Mouse (Mus musculus): ENCODE data around the gene Fyb.

Fyb gene

GRCm38 (mm10) chr15:6522653-6523167 is at the start of gene Fyb:
TSS of gene Fyb (plus strand) at chr15:6522853.
- peak; percentile 86 for DNase-seq (ENCODE audit: low read depth)

DNA sequence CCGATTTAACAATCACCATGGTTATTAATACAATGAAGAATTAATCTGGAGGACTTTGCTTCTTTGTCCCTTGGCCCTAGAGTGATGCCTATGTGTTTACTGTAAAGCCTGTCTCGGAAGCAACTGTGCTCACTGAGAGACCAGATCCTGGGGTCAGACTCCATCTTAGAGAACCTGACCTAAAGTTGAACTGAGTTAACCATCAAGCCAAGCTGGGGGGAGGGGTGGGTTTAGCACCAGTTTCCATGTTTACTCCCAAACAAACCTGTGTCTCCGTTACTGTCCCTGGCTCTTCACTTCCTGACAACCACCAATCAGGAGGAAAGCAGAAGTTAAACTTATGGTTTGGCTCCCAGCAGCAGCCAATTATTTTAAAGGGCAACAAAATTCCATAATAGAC is 39.1 kb upstream of the Fyb start:
- no peak for DNase-seq (ENCODE audit: low read depth)

DNA sequence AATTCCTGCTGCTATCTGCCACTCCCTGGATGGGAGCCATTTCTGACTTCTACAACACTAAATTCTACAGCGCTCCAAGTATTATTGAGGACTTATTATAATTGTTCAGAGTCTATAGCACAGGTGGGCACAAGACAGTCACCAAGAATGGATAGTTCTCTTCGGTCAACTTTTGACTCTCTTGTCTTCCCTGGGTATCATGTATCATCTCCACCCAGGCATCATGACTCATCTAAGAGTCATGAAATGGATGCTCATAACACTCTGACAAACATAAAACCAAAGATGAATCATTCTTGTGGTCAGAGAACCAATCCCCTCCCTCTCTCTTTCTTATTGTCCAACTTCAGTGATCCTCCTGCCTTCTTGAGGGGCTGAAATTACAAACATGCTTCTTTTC is 30.3 kb upstream of the Fyb start:
- DNase-seq (ENCODE audit: low read depth) = peak; percentile 95

DNA sequence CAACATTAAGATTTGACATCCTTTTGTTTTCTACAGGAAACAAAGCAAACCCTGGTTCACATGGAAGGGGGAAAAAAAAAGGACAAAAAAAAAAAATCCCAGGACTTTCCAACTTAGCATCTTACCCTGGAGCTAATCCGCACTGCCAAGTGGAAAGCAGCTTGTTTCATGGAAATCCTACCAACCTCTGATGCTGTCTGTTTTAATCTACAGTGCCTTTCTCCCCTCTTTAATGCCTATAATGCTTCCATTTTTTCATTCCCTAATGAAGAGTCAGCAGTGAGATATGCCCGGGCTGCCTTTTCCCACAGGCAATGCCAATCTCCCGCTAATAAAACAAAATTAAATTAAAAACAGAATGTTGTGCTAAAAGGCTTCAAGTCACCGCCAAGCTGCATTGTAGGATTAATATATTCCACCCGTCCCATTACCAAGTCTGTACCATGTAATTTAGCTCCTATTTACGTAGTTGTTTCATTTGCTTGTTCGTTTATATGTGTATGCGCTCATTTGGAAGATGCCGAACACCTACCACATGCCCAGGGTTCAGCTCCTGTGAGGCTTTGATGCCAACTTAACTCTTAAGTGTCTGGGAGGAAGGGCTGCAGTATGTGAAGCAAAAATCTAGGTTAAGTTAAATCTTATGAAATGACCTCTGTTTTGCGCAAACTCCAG is 24.1 kb upstream of the Fyb start:
- no peak for DNase-seq (ENCODE audit: low read depth)

DNA sequence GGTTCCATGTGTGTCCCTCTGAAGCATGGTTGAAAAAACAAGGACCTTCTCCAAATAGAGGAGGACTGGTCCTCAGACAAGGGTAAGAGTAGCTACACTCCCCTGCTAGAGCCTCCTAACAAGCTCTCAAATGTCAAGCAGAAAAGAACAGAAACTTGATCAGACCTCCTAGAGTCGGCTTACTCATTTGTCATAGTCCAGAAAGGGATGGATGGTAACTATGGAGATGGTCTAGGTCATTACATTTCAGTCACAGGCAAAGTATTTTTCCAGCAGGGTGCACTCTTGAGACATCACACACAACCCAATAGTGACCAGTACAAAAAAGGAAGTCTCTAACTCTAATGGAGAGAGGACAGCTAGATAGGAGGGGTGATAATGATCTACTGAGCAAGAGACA is 21.9 kb upstream of the Fyb start:
- DNase-seq (ENCODE audit: low read depth) = peak; percentile 92

GRCm38 (mm10) chr15:6517525-6517924 is 5.1 kb upstream of the Fyb start:
- no peak for DNase-seq (ENCODE audit: low read depth)

DNA sequence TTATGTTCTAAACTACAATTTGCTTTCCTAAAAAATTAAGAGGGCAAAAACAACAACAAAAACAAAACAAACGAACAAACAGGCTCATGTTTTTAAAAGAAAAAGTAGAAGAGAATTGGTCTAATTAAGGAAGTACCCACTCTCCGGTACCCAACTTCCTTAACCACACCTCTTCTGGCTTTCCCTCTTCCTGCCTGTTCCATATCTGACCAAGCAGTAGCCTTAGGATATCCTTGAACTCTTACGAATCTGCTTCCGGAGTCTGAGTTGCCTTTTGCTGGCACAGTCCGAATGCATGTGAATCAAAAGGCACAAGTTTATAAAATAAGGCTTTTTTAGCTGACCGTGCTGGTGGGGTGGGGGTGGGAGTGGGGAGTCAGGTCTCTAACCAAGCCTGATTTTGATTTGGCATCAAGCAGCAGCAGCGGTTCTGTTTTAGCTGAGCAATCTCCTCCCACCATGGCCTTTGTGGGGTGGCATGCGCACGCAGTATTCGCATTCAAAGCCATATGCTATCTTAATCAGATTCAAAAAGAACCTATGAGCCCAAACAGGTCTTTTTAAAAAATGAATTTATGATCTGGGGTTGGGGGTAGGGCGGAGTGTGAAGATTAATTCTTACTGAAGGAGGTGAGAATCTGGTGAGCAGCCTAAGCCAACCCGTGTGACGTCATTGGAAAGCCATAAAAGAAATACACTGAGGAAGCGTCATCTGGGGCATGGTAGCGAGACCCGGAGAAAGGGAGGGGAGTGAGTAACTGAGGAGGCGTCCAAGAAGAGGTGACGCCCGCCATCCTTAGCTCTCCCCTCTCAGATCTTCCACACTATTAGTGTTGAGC is 3.0 kb upstream of the Fyb start:
- peak; percentile 97 for DNase-seq (ENCODE audit: low read depth)

- peak; percentile 86 for DNase-seq (ENCODE audit: low read depth)
Observed at GRCm38 (mm10) chr15:6520505-6521155, 2.0 kb upstream of the Fyb start.

- peak; percentile 34 for DNase-seq (ENCODE audit: low read depth)
Observed at GRCm38 (mm10) chr15:6524801-6525200, 2.1 kb downstream of the Fyb start.

GRCm38 (mm10) chr15:6525386-6525785 is 2.7 kb downstream of the Fyb start:
- DNase-seq (ENCODE audit: low read depth) = peak; percentile 76

DNA sequence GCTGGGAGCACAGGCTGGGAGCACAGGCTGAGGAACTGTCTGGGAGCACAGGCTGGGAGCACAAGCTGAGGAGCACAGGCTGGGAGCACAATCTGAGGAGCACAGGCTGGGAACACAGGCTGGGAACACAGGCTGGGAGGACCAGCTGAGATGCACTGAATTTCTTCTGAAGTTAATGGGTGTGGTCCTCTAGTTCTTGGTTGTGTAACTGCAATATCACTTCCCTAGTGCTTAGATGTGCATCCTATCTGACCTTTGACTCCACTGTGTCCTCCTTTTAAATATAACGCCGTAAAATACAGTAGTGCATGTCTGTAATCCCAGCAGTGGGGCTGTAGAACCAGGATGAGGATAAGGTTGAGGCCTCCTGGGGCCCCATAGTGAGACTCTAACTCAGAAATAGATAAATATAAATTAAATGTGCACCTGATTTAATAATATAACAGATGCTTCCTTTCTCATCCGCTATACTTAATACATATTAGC is 11.2 kb downstream of the Fyb start:
- no peak for DNase-seq (ENCODE audit: low read depth)

DNA sequence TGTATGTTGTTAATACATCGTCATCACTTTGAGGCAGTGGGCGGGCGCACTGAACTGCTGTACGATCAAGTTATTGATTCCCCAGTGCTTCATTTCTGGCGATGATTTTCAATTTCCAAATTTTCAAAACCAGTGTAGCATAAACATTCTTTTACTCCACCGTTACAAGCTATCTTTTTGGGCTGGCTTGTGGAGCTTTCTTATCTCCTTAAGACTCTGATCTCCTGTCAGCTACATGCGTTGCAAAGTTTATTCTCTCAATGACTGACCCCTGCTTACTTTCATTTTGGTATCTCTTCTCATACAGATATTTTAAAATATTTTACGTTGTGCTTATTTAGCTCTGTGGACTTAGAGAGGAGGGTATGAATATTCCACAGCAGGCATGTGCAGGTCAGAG is 11.9 kb downstream of the Fyb start:
- DNase-seq (ENCODE audit: low read depth) = no peak

DNA sequence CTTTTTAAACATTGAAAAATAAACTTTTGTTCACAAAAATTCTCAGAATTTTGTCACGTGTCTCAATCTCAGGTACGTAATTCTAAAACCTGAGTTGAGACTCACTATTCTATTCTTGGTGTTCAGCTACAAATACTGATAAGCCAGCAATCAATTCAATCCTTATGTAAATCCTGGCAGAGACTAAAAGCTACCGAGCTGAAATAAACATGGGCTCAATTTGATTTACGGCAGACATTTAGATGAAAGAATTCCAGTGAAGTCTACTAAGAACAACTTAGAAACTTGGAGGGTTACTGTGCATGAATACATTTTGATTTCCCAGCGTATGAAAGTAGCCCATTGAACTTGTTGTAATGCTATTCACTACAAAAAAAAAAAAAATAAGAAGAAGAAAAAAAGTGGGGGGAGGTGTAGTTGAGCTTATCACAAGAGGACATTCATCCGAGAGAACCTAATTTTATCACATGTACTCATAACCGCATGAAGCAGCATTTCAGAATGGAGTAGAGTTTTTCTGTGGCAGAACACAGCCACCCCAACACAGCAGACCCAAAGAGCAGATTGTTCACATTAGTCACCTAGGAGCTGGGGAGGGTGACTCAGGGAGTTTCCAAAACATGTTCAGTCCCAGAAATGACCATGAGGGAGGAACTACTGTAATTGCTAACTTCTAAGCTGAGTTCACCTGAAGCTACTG is 17.1 kb downstream of the Fyb start:
- peak; percentile 98 for DNase-seq (ENCODE audit: low read depth)

- DNase-seq (ENCODE audit: low read depth) = no peak
Observed at GRCm38 (mm10) chr15:6548911-6549310, 26.3 kb downstream of the Fyb start.

- no peak for DNase-seq (ENCODE audit: low read depth)
Observed at GRCm38 (mm10) chr15:6551875-6552274, 29.2 kb downstream of the Fyb start.

DNA sequence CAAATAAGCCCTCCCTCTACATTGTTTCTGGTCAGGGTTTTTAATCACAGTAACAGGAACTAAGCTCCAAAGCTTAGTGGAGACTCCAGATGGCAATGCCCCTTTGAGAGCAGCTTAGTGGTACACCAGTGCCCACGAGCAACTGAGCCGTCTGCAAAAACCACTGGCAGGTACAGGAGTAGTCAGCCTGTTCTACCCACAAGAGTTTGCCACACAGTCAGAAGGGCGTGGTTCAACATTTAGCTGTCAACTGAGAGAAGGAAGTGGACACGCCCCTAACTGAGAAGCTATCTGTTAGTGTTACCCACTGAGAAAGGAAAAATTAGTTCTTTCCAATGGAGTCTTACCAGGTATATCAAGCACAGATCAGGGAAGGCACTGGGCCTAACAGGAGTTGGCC is 32.1 kb downstream of the Fyb start:
- peak; percentile 92 for DNase-seq (ENCODE audit: low read depth)

- DNase-seq (ENCODE audit: low read depth) = peak; percentile 92
Observed at GRCm38 (mm10) chr15:6555536-6555935, 32.9 kb downstream of the Fyb start.

DNA sequence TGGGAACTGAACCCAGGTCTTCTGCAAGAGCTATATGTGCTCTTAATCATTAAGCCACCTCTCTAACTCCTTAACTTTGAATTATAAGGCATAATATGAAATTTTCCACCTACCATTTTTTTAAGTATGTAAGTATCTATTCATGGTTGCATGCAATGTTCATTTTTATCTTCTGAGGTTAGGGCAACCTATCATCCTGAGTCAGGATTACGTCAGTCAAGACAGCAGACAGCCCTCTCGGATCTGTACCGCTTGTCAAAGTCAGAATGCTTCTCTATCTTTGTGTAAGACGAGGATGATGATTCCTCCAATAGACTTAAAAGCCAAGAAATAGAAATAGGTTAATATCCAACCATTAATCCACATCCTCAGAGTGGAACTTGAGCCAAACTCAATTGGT is 33.6 kb downstream of the Fyb start:
- DNase-seq (ENCODE audit: low read depth) = peak; percentile 55

GRCm38 (mm10) chr15:6556911-6557310 is 34.3 kb downstream of the Fyb start:
- peak; percentile 83 for DNase-seq (ENCODE audit: low read depth)

DNA sequence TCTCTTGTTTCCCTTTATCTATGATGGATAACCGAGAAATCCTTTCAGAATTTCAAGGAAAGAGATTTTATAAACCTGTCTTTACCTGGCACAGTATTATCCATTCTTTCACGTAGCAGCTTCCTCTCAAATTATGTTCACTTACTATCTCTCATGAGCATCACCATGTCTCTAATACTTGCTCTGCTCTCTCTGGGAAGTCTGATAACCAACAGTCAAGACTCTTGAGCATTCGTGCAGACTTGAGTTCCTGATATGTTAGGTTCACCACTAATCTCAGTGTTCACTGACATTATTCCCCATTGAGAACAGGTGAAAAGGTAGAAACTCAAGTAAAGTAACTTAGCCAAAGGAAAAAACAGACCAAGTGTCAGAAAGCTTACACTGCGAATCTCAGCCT is 34.9 kb downstream of the Fyb start:
- no peak for DNase-seq (ENCODE audit: low read depth)

DNA sequence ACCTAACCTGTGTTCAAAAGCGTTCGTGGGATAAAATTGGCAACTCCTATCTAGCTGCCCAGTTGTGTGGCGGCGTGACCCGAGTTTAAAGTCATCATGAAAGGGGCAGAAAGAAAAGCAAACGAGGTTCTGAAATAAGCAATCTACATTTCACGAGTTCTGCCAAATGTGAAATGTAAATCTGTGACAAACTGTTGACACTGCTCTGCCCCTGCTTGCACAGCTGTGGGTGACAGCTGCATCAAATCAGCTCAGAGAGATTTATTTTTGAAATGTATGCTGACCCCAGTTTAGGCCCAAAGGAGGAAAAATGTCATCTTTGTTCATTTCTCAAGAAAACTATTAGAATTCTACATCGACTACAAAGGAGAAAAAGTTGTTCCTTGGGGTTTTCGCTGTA is 36.5 kb downstream of the Fyb start:
- DNase-seq (ENCODE audit: low read depth) = no peak

DNA sequence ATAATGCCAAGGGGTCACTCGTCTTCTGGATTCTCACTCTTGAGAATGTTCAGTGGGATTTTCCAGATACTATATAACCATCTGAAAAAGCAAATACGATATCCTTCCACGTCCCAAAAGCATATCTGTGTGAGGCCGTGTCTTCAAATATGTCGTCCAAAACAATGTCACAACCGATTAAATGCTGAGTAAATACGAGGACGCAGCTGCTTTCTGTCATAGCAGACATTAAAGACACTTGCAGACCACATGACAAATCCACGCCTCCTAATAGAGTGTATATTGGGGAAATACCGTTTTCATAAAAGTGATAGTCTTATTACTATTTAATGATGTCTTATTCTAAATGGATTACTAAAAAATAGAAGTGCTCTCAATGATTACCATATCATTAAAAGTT is 38.0 kb downstream of the Fyb start:
- no peak for DNase-seq (ENCODE audit: low read depth)

Data from 416B (cell line).